Mouse (Mus musculus): Measurements from ENCODE around the gene Aldh1l1.

DNA sequence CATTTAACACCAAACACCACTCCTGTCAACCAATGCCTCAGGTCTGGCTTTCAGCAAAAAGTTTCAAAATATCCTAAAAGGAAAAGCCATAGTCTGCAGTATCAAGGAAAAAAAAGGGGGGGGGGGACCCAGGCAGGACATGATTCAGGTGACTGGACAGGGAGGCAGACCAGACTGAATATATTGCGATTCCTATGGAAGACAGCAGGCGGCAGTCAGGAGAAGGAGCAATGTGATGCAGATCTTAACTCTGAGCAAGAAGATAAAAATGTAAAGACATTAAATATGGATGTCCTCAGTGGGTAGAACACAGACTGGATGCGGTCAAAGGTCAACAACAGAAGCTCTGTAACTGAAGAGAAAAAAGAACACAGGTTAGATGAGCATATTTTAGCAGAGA lies 47.3 kb downstream of the Aldh1l1 start:
- TF ChIP-seq CTCF (IDR thresholded peaks at IDR 0.05; ENCODE audit: borderline replicate concordance, insufficient read depth, low read length) (no peak), POLR2A (IDR thresholded peaks at IDR 0.05; ENCODE audit: low read depth, low read length) (no peak)
